Mouse (Mus musculus): ENCODE data around the gene Cyp26b1. TPM values are rescaled to one million over a fixed set of nuclear protein-coding genes. Genes with fewer than 3 reads are reported as not detected.

Gene Cyp26b1
- polyA plus RNA-seq, 1 experiment from 2014 or later = 19.2 TPM

DNA sequence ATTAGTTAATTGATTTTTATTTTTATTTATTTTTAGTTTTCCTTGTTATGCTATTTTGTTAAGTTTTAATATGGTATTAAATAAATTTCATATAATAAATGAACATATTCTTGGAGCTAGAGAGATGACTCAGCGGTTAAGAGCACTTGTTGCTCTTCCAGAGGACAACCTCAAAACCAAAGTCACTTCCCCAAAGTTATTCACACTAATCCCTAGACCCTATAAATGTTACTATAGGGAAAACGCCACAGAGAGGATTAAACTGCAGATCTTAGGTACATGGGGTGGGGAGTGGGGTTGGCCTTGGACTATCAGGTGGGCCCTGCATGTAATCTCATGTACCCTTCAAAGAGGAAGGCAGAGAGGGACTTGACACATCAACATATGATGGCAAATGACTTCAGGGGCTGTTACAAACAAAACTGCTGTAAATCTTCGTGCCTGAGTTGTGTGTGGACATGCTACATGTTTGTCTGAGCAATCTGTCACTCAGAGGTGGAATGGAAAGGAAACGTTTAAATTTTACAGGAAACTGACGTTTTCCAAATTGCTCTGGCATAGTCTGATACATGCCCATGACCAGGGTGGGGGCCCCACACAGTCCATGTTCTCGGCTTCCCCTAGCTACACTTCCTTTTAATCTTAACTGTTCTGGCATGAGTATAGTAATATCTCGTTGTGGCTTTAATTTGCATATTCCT lies 68.7 kb downstream of the Cyp26b1 start:
- no peak overlapping the region for H3K4me3 ChIP-seq (ENCODE audit: low read depth, low read length)
- WGBS = 89% methylated on average over 7 of the region's 7 CpGs
- no peaks in the 10 kb centered on the region for H3K36me3 ChIP-seq (ENCODE audit: control insufficient read depth, insufficient read depth, low read length)
- H3K9ac ChIP-seq (ENCODE audit: low read depth, low read length) = no peak overlapping the region
- no peaks in the 10 kb centered on the region for H3K27me3 ChIP-seq (ENCODE audit: control insufficient read depth, insufficient read depth, low read length)
- ATAC-seq (ENCODE audit: low FRiP score) (no peak), DNase-seq (ENCODE audit: low spot score) (no peak)
- H3K9me3 ChIP-seq (ENCODE audit: control insufficient read depth, low read length) = no peaks in the 10 kb centered on the region
- H3K4me1 ChIP-seq (replicated peaks; ENCODE audit: control insufficient read depth, insufficient read depth, low read length) = no peaks in the 10 kb centered on the region
- H3K27ac ChIP-seq (ENCODE audit: low read depth, low read length) = no peak overlapping the region
- H3K4me2 ChIP-seq (replicated peaks; ENCODE audit: low read depth, low read length) = no peak overlapping the region
